Mouse (Mus musculus) embryonic facial prominence, embryonic 15.5 days (tissue): ENCODE results near the gene Sgpp1. TPM values are rescaled to one million over a fixed set of nuclear protein-coding genes. Genes with fewer than 3 reads are reported as not detected.
A peak's percentile ranks its signal among the peaks of the same experiment; 100 is the strongest.

ENCODE experiments used
- ATAC-seq: fragments of 200-750 bp; cut with Nextera tagmentation; 2 replicates; pipeline ENCODE4 v1.8.0; 2017; ENCODE audit warnings: low read depth, moderate TSS enrichment; ENCODE audit not compliant: insufficient number of reproducible peaks, low FRiP score, low TSS enrichment
- H3K27ac ChIP-seq: fragments of 300-500 bp; sonication (generic); replicated peaks from 2 replicates; pipeline ENCODE4 v1.5.1; 2015; ENCODE audit warnings: mild to moderate bottlenecking, inconsistent platforms
- H3K27me3 ChIP-seq: fragments of 300-500 bp; sonication (generic); 2 replicates; pipeline ENCODE4 v1.6.1; 2015; ENCODE audit warnings: inconsistent platforms
- H3K36me3 ChIP-seq: fragments of 300-500 bp; sonication (generic); 2 replicates; pipeline ENCODE4 v1.6.1; 2015; ENCODE audit warnings: mild to moderate bottlenecking, inconsistent platforms
- H3K4me1 ChIP-seq: fragments of 300-500 bp; sonication (generic); 2 replicates; pipeline ENCODE4 v1.6.1; 2015; ENCODE audit warnings: inconsistent platforms
- H3K4me2 ChIP-seq: fragments of 300-500 bp; sonication (generic); replicated peaks from 2 replicates; pipeline ENCODE4 v1.6.1; 2015; ENCODE audit warnings: mild to moderate bottlenecking, inconsistent platforms
- H3K4me3 ChIP-seq: fragments of 300-500 bp; sonication (generic); replicated peaks from 2 replicates; pipeline ENCODE4 v1.5.1; 2015; ENCODE audit warnings: mild to moderate bottlenecking, inconsistent platforms
- H3K9ac ChIP-seq: fragments of 300-500 bp; sonication (generic); 2 replicates; pipeline ENCODE4 v1.6.1; 2015; ENCODE audit warnings: inconsistent platforms
- H3K9me3 ChIP-seq: fragments of 300-500 bp; sonication (generic); replicated peaks from 2 replicates; pipeline ENCODE4 v1.6.1; 2016; ENCODE audit warnings: inconsistent platforms
- WGBS: fragments of 180-500 bp; shearing (Covaris S2); methylation state at CpG from one replicate; pipeline ENCODE4 v1.1.7; 2015; 5-methylcytosine and 5-hydroxymethylcytosine counted together
- polyA plus RNA-seq: library from polyadenylated mRNA; unstranded; fragments of >200 nt; fragmentation: Nextera tagmentation; extraction: Ambion mirVana; gene quantifications from 2 replicates; pipeline ENCODE4 v1.2.1, GENCODE M21; 2015

Sgpp1 gene
- 29.0 and 30.4 TPM in 2 replicates for polyA plus RNA-seq

DNA sequence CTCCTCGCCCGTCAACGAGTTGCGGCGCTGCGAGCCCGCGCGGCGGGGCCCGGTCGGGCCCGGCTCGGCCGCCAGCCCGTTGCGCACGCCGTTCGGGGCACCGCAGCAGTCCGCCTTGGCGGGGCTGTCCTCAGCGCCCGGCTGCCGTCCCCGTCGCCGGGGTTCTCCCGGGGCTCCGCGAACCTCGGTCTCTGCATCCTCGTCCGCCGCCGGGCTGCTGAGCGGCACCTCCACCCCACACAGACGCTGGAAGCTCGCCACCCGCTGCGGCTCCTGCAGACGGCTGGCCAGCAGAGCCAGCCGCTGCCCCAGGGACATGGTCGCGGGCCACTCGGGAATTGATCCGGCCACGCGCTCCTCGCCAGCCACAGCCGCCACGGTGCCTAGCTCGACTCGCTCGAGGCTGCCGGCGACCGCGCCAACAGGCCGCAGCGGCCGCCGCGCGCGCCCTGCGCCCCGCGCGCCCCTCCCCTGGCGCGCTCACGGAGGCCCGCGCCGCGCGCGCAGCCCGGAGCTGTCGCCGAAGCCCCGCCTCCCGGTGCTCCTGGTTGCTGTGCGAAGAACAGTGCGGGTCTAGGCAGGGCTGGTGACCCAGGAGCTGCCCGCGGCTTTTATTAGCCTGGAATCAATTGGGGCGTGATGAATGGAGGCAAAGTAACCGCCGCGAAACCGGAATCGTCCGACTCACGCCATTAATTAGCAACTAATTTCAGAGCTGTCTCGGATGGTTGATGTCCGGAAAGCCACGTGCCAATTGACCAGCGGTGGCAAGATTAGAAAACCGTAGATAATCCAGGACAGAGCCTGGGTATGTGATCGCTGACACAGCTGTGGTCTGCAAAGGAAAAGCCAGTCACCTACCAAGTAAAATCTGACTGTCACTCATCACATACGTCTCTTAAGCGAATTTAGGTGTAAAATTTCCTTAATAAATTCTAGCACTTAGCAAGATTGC, at the start of gene Sgpp1:
Gene Sgpp1 (minus strand): TSS at position 484 of the 955 bp plus-strand sequence.
- Histone ChIP-seq H3K4me2 (peak within 1 kb of the TSS; percentile 95), H3K36me3 (no peaks in the 10 kb centered on the region), H3K9ac (peak within 1 kb of the TSS; percentile 86), H3K27ac (peak within 1 kb of the TSS; percentile 75), H3K4me1 (peaks cover 15% of the 10 kb centered on the region; the same call in 1 of the 2 replicates), H3K9me3 (no peaks in the 10 kb centered on the region), H3K27me3 (no peaks in the 10 kb centered on the region), H3K4me3 (peak within 1 kb of the TSS; percentile 76)
- peak; percentile 91 for ATAC-seq
- WGBS: under 1% methylated on average over 105 of the region's 105 CpGs

DNA sequence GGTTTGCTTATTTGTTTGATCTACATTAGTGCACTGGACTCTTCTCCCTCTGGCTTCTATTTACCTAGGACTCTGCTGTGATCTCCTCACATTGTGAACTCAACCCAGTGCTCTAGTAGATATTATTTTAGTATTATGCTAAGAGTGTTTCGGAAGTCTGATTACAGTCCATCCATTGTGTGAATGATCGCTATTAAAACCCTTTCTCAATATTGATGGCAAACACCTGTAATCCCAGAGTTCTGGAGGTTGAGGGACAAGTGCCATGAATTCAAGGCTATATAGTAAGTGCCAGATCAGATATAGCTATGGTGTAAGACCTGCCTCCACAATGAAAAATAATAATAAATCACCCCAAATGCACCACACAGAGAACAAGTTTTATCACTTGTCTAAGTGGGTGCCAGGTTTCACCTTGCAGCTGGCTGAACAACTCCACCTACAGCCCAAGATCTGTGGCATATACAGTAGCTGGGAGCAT, 48.8 kb upstream of the Sgpp1 start:
- no peak overlapping the region for H3K27ac ChIP-seq
- no peaks in the 10 kb centered on the region for H3K9me3 ChIP-seq
- 81% methylated on average over 2 of the region's 2 CpGs for WGBS
- no peak overlapping the region for H3K4me2 ChIP-seq
- ATAC-seq: no peak
- H3K4me1 ChIP-seq: no peaks in the 10 kb centered on the region
- no peaks in the 10 kb centered on the region for H3K27me3 ChIP-seq
- H3K9ac ChIP-seq: no peak overlapping the region
- no peak overlapping the region for H3K4me3 ChIP-seq
- H3K36me3 ChIP-seq: no peaks in the 10 kb centered on the region

DNA sequence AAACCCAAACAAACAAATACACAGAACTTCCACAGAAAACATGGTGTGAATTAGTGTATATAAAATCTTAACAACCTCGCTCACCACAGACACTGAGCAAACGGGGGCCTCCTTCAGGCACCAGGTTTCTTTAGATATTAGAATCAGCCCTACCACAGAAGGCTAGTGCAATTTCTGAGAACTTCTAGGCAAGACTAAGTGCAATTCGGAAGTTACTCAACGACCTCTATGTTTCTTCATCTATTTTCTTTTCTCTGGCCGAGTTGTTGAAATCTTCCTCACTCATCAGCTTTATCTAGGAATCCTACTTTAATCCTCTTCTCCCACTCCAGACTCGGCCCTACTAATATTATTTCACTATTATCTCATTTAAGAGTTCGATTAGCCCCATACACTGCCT, 46.5 kb upstream of the Sgpp1 start:
- Histone ChIP-seq H3K4me3 (no peak overlapping the region), H3K9me3 (no peaks in the 10 kb centered on the region), H3K9ac (no peak overlapping the region), H3K36me3 (no peaks in the 10 kb centered on the region), H3K27me3 (no peaks in the 10 kb centered on the region), H3K27ac (no peak overlapping the region), H3K4me1 (no peaks in the 10 kb centered on the region), H3K4me2 (no peak overlapping the region)
- 74% methylated on average over 7 of the region's 7 CpGs for WGBS
- ATAC-seq: no peak

DNA sequence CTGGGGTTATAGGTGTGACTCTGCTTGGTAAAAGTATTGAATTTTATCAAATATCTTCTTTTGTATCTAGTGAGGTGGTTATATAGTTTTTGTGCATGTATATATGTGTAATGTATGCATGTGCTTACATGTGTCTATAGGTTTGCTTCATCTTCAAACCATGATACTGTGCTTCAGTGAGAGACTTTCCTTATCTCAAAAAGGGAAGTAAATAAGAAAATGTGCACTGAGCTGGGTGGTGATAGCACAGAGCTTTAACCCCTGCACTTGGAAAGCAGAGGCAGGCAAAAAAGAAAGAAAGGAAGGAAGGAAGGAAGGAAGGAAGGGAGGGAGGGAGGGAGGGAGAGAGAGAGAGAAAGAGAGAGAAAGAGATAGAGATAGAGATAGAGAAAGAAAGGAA, 45.9 kb upstream of the Sgpp1 start:
- Histone ChIP-seq H3K4me2 (no peak overlapping the region), H3K4me3 (no peak overlapping the region), H3K4me1 (no peaks in the 10 kb centered on the region), H3K36me3 (no peaks in the 10 kb centered on the region), H3K9me3 (no peaks in the 10 kb centered on the region), H3K27me3 (no peaks in the 10 kb centered on the region), H3K9ac (no peak overlapping the region), H3K27ac (no peak overlapping the region)
- ATAC-seq: no peak

DNA sequence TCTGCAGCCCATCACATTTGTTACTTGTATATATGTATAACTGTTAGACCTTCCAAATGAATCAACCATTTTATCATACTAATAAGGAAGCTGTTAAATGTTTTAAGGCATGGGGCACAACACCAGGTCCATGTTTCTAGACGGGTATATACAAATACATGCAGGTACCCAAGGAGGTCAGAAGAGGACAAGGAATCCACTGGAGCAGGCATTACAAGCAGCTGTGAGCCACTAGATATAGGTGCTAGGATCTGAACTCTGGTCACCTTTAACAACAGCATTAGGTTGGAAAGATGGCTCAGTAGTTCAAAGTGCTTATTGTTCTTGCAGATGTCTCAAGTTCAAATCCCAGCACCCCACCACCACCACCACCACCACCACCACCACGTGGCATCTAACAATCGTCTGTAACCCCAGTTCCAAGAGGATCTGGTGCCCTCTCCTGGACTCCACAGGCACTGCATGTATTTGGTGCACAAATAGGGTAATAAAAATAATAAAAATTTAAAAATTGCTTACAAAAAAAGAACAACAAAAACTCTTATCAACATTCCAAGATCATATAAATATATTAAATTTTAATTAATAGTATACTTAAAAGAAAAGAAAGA, 37.0 kb upstream of the Sgpp1 start:
- Histone ChIP-seq H3K9me3 (no peaks in the 10 kb centered on the region), H3K36me3 (no peaks in the 10 kb centered on the region), H3K9ac (no peak overlapping the region), H3K4me1 (no peaks in the 10 kb centered on the region), H3K27me3 (no peaks in the 10 kb centered on the region), H3K4me2 (no peak overlapping the region), H3K4me3 (no peak overlapping the region), H3K27ac (no peak overlapping the region)
- WGBS: 24% methylated on average over 3 of the region's 3 CpGs
- ATAC-seq: no peak

DNA sequence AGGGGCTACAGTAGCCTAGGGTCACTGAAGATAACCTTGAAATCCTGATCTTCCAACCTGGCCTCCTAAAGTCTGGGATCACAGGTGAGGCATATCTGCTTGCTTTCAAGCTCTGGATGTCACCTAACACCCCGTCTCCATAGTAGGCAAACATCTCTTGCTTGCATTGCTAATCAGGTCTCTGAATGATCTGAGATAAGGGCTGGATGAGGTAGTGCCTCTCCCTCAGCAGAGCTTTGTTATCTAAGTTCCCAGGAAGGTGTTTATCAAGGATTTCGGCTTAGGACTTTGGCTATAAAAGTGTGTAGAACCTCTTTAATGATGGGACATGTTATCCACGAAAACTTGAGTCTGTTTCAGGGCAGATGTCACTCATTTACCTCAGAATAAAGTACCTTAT, 35.9 kb upstream of the Sgpp1 start:
- no peaks in the 10 kb centered on the region for H3K36me3 ChIP-seq
- no peaks in the 10 kb centered on the region for H3K4me1 ChIP-seq
- ATAC-seq: no peak
- H3K9me3 ChIP-seq: no peaks in the 10 kb centered on the region
- H3K27me3 ChIP-seq: no peaks in the 10 kb centered on the region
- no peak overlapping the region for H3K4me3 ChIP-seq
- 54% methylated on average over 3 of the region's 3 CpGs for WGBS
- H3K4me2 ChIP-seq: no peak overlapping the region
- H3K27ac ChIP-seq: no peak overlapping the region
- H3K9ac ChIP-seq: no peak overlapping the region

DNA sequence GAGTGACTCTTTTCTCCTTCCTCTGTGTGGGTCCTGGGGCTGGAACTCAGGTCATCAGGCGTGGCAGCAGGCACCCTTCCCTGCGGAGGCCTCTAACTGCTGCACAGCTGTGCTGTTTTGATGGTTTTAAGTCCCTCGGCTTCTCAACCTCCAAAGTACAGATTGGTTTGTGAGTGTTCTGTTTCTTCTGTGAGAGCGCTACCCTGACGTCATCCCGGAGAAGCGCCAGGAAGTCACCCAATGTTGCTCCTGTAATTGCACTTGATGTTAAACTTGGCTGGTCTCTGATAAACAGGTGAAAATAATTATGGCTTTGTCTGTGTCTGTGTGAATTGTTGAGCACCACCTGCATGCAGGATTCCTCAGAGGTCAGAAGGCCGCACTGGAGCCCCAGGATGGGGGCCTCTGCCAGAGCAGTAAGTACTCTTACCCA, 31.4 kb upstream of the Sgpp1 start:
- Histone ChIP-seq H3K36me3 (no peaks in the 10 kb centered on the region), H3K9ac (no peak overlapping the region), H3K4me1 (no peaks in the 10 kb centered on the region), H3K27ac (no peak overlapping the region), H3K4me2 (no peak overlapping the region), H3K4me3 (no peak overlapping the region), H3K27me3 (no peaks in the 10 kb centered on the region), H3K9me3 (no peaks in the 10 kb centered on the region)
- no peak for ATAC-seq
- 40% methylated on average over 8 of the region's 8 CpGs for WGBS

DNA sequence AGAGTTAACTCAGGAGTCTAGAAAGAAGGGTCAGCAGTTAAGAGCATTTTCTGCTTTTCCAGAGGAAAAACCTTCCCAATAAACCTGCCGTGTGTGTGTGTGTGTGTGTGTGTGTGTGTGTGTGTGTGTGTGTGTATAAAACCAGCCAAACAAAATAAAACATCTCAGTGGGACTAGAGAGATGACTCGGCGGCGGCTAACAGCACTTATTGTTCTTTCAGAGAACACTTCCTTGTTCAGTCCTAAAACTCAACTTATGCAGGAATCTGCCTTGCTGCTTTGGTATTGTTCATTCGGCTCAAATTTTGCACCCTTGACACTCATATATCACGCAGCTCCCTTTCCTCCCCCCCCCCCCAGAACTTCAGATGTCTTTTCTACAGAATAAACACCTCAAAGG, 30.9 kb upstream of the Sgpp1 start:
- no peaks in the 10 kb centered on the region for H3K4me1 ChIP-seq
- ATAC-seq: no peak
- H3K4me2 ChIP-seq: no peak overlapping the region
- H3K9me3 ChIP-seq: no peaks in the 10 kb centered on the region
- 57% methylated on average over 6 of the region's 6 CpGs for WGBS
- no peak overlapping the region for H3K27ac ChIP-seq
- H3K36me3 ChIP-seq: no peaks in the 10 kb centered on the region
- no peak overlapping the region for H3K4me3 ChIP-seq
- H3K27me3 ChIP-seq: no peaks in the 10 kb centered on the region
- H3K9ac ChIP-seq: no peak overlapping the region

DNA sequence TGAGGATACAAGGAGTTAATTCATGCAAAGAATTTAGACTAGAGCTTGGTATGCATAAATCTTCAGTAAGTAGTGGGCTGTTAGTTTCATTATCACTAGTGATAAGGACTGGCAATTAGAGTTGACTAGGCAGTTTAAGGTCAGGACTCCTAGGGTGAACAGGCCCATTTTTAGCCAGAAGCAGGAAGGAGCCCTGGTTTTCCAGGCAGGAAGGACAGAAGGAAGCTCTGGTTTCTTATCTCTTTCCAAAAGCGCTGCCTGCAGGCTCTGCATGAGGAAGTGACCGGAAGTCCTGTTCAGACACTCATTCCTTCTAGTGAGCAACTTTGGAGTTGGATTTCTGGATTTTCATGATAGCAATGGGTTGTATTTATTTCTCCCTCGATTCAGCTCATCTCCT, 30.2 kb upstream of the Sgpp1 start:
- no peaks in the 10 kb centered on the region for H3K4me1 ChIP-seq
- ATAC-seq: no peak
- no peaks in the 10 kb centered on the region for H3K27me3 ChIP-seq
- no peak overlapping the region for H3K4me3 ChIP-seq
- 75% methylated on average over 3 of the region's 3 CpGs for whole genome bisulfite sequencing
- no peaks in the 10 kb centered on the region for H3K36me3 ChIP-seq
- H3K4me2 ChIP-seq: no peak overlapping the region
- H3K9me3 ChIP-seq: no peaks in the 10 kb centered on the region
- no peak overlapping the region for H3K9ac ChIP-seq
- no peak overlapping the region for H3K27ac ChIP-seq

DNA sequence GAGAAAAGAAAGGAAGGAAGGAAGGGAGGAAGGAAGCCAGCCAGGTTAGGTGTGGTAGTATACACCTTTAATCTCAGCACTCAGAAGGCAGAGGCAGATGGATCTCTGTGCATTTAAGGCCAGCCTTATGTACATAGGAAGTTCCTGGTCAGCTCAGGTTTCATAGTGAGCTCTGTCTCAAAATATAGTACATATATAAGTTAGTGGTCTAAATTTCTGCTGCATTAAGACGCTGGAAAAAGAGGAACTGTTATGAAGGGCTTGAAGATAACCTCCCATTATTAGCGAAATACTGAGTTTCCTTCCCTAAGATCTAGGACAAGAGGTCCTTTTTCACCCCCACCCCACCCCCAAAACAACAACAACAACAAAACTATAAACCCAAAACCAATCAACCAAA, 20.9 kb upstream of the Sgpp1 start:
- 0 out of 2 replicates have a peak, but pooled peaks cover 3% of the 10 kb centered on the region for H3K4me1 ChIP-seq
- H3K4me2 ChIP-seq: no peak overlapping the region
- no peaks in the 10 kb centered on the region for H3K36me3 ChIP-seq
- no peak overlapping the region for H3K9ac ChIP-seq
- no peak overlapping the region for H3K4me3 ChIP-seq
- ATAC-seq: no peak
- no peaks in the 10 kb centered on the region for H3K9me3 ChIP-seq
- no peak overlapping the region for H3K27ac ChIP-seq
- 76% methylated on average over 2 of the region's 2 CpGs for whole genome bisulfite sequencing
- H3K27me3 ChIP-seq: no peaks in the 10 kb centered on the region

DNA sequence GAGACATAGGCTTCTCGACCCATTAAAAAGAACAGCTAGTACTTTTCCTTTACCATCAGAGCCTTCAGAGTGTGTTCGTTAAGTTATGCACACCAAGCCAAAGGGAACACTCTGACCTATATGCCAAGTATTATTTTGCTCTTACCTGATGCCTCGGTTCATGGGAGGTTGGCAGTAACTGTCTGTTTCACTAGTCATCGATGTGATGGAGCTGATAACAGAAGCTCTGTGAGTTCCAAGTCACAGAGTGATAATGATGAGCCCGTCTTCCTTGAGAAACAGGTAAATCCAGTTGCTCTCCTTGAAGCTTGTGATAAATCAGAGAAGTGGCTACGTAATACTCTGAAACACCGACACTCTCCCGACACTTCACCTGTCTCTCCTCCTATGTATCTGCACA, 18.2 kb upstream of the Sgpp1 start:
- Histone ChIP-seq H3K27me3 (no peaks in the 10 kb centered on the region), H3K4me2 (no peak overlapping the region), H3K4me1 (0 out of 2 replicates have a peak, but pooled peaks cover 1% of the 10 kb centered on the region), H3K9me3 (no peaks in the 10 kb centered on the region), H3K36me3 (no peaks in the 10 kb centered on the region), H3K4me3 (no peak overlapping the region), H3K27ac (no peak overlapping the region), H3K9ac (no peak overlapping the region)
- no peak for ATAC-seq
- 71% methylated on average over 8 of the region's 8 CpGs for WGBS
